Mouse (Mus musculus) right cerebral cortex, adult 18-20 months (tissue): ENCODE results near the gene Atxn7l3.

Experiments
- DNase-seq: peaks from one replicate; pipeline ENCODE4 v3.0.0; 2022; ENCODE audit warnings: mixed read lengths

The Atxn7l3 gene

GRCm38 (mm10) chr11:102296491-102297472 lies at the start of gene Atxn7l3:
Gene Atxn7l3 (minus strand): TSS chr11:102296631.
- peak; percentile 99 for DNase-seq

GRCm38 (mm10) chr11:102344458-102344857 lies 48.0 kb upstream of the Atxn7l3 start:
- DNase-seq, result no peak

GRCm38 (mm10) chr11:102342742-102343141 lies 46.3 kb upstream of the Atxn7l3 start:
- no peak for DNase-seq

- DNase-seq, result no peak
Observed at GRCm38 (mm10) chr11:102341101-102341500, 44.7 kb upstream of the Atxn7l3 start.

- no peak for DNase-seq
Observed at GRCm38 (mm10) chr11:102339624-102340023, 43.2 kb upstream of the Atxn7l3 start.

- no peak for DNase-seq
Observed at GRCm38 (mm10) chr11:102339195-102339594, 42.8 kb upstream of the Atxn7l3 start.

- DNase-seq, result peak; percentile 67
Observed at GRCm38 (mm10) chr11:102338561-102338960, 42.1 kb upstream of the Atxn7l3 start.

GRCm38 (mm10) chr11:102337921-102338320 lies 41.5 kb upstream of the Atxn7l3 start:
- DNase-seq, result no peak

GRCm38 (mm10) chr11:102336191-102336590 lies 39.8 kb upstream of the Atxn7l3 start:
- DNase-seq, result no peak

GRCm38 (mm10) chr11:102334973-102335700 lies 38.7 kb upstream of the Atxn7l3 start:
- no peak for DNase-seq

GRCm38 (mm10) chr11:102334010-102334409 lies 37.6 kb upstream of the Atxn7l3 start:
- no peak for DNase-seq

GRCm38 (mm10) chr11:102333061-102333460 lies 36.6 kb upstream of the Atxn7l3 start:
- DNase-seq, result no peak

- DNase-seq, result no peak
Observed at GRCm38 (mm10) chr11:102331806-102332205, 35.4 kb upstream of the Atxn7l3 start.

GRCm38 (mm10) chr11:102330039-102330438 lies 33.6 kb upstream of the Atxn7l3 start:
- no peak for DNase-seq

GRCm38 (mm10) chr11:102329518-102329917 lies 33.1 kb upstream of the Atxn7l3 start:
- DNase-seq, result no peak

GRCm38 (mm10) chr11:102327839-102328238 lies 31.4 kb upstream of the Atxn7l3 start:
- no peak for DNase-seq

GRCm38 (mm10) chr11:102327250-102327649 lies 30.8 kb upstream of the Atxn7l3 start:
- no peak for DNase-seq

GRCm38 (mm10) chr11:102323516-102323915 lies 27.1 kb upstream of the Atxn7l3 start:
- DNase-seq, result no peak

- DNase-seq, result no peak
Observed at GRCm38 (mm10) chr11:102321931-102322330, 25.5 kb upstream of the Atxn7l3 start.

GRCm38 (mm10) chr11:102320686-102321005 lies 24.2 kb upstream of the Atxn7l3 start:
- peak; percentile 85 for DNase-seq

- peak; percentile 94 for DNase-seq
Observed at GRCm38 (mm10) chr11:102319941-102320685, 23.7 kb upstream of the Atxn7l3 start.

- DNase-seq, result peak; percentile 88
Observed at GRCm38 (mm10) chr11:102319410-102319792, 23.0 kb upstream of the Atxn7l3 start, which contains the start of gene Ubtf. Gene Ubtf (minus strand): TSS chr11:102319742.
